Mouse (Mus musculus): Measurements from ENCODE around the gene Olfr24.
"Not testable (repeated sequence)": the region's sequence is repeated elsewhere in the genome, so short reads cannot be mapped to it uniquely, and the experiment has no call there.

Olfr24 gene

DNA sequence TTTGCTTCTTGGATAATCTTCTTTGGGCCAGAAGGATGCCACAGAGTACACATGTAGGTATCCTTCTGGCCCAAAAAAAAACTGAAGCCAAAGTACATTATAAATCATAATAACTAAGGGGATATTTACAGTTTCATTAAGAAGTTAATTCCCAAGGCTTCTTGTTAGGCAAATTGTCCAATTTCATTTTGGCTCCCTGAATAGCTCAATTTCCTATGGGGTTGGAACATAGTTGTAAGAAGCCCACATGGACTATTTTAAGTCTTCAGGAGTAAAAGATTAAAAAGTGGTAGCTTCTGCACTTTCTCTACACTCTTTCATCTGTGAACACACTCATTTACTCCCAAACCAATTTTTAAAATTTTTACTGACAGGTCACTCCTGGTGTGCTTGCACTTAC is at the start of gene Olfr24:
Gene Olfr24 (minus strand): TSS at position 101 of the 400 bp plus-strand sequence.
- DNase-seq (ENCODE audit: low read depth, low spot score): no peak

DNA sequence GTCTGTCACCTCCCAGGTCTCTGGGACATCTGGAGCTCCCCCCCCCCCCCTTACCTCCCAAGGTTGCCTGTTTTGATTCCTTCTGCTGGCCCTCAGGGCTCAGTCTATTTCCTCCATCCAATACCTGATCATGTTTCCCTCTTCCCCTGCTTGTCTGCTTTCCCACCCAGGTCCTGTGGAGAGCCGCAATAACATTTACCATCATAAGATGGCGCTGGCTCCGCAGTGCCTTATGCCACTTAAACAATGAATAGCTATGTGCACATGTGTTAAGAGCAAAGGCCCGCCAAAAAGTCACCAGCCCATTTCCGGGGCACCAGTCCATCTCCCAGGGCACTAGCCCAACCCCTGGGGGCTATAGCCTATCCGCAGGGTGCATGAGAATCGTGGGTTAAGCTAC is 21.5 kb upstream of the Olfr24 start:
- no peak for DNase-seq (ENCODE audit: low read depth, low spot score)

DNA sequence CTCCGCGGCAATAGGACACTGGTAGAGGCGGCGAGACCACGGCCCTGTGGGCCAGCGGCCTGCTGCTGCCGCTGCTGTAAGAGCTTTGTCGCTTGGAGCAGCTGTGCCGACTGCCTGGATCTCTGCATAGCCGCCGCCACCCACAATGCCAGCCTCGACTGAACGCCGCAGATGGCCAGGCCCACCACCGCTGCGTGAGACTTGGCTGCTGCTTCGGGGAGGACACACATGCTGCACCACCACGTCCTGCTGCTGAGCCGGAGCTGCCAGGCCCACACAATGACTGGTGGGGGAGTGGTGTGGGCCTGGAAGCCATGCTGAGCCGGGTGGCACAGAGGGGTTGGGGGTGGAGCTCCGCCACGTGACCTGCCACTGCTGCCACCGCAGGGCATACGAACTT is 15.7 kb upstream of the Olfr24 start:
- DNase-seq (ENCODE audit: low read depth, low spot score): peak; percentile 18

DNA sequence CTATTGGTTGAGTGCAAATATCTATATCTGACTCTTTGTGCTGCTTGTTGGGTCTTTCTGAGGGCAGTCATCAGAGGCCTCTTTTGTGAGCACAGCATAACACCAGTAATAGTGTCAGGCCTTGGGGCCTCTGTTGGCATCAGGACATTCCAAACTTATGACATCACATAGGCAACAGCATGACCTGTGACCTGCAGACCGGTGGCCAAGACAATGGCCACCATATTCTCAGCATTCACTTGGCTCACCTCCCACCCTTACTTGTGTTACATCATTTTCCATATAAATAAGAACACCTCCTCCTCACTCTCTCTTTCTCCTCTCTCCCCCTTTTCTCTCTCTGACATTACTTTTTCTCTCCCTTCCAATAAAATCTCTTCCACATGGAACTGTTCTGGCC is 15.2 kb upstream of the Olfr24 start:
- no peak for DNase-seq (ENCODE audit: low read depth, low spot score)

DNA sequence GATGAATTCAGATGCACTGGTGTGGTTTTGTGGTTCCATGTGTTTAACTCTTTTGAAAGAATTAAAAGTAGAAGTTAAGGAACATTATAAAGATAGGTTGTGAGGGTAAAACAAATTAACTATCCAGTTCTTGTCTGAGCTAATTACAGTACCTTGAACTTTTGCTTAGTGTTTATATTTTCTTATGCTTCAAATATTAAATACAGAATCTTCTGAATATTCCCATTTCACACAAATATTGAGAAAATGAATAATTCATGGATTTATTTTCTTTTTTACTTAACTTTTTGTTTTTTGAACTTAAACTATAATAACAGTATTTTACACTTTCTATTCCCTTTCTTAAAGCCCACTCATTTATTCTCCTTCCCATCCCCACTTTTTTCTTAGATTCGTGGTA is 8.2 kb downstream of the Olfr24 start:
- no peak for DNase-seq (ENCODE audit: low read depth, low spot score)

DNA sequence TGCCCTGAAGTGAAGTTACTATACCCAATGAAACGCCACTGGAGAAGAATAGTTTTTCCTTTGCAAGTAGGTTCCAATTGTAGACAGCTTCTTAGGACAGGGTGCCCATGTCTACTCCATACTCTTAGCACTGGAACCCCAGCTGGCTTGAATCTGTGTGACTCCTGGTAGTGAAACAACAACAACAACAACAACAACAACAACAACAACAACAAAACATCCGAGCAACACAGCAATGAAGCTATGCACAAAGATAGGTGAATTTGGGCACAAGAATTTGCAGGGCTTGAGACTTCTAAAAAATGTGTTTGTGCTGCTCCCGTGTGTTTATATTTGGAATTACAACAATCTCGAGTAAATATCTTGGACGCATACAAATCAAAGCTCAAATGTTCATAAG is 19.2 kb downstream of the Olfr24 start:
- DNase-seq (ENCODE audit: low read depth, low spot score): no peak

DNA sequence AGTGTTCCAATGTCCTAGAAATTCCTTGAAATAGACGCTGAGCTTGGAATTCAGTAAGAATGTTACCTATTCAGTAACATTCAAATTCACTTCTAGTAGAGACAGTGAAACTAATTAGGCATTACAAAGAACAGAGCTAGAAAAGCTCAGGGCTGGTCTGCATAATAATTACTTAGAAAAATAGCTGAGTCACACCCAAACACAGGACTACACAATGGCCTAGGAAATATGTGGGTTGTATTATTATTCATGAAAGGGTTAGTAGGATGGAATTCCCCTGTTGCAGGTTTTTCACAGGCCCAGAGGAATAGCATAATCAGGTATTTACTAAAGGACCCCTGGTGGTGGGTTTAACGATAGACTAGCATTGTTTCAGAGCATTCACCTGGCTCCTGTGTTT is 29.6 kb downstream of the Olfr24 start:
- not testable (repeated sequence) for DNase-seq (ENCODE audit: low read depth, low spot score)

DNA sequence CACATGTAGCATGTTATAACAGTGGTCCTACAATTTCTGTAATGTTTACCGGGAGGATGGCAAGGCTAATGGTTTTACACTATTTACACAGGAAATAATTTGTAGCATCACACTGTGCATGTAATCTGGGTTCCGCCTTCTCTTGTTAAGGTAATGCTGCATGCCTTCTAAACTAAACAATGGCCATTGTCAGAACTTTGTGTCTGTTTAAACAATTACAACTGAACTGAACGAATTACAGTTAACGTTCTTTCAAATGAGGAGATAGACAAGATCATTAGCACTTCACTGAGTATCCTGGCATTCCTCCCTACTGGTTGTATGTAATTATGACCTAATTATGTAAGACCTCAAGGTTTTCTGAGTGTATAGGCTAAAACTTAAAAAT is 41.1 kb downstream of the Olfr24 start:
- DNase-seq (ENCODE audit: low read depth, low spot score): no peak

DNA sequence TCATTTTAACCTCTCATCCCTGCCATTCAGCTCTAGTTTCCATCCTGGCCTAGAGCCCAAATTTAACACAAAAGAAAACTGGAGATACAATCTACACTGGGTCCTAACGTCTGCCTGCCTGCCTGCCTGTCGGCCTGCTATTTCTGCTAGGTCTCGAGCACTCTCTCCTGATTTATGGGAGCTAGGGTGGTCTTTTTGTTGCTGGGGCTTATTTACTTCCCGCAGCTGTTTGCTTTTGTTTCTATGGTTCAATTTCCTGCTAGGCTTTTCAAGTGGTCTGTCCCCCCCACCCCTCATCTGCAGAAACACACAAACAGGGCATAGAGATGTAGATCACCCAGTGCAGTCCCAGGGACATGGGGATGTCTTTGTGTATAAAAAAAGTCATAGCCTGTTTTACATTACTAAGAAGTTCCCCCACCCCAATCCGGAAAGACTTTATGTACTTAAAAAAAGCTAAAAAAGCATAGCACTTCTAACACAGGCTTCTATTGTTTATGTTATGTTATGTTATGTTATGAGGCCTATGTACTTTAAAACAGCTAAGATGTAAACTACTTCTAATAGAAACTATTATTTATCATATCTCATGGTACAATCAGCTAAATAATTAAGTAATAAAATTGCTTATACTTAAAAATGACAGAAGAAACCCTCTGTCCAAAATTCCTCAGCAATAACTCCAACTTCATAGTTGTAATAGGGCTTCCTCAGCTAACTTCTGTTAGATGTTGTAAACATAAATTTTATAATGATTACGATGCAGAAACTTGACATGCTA is 41.7 kb downstream of the Olfr24 start:
- DNase-seq (ENCODE audit: low read depth, low spot score): no peak

DNA sequence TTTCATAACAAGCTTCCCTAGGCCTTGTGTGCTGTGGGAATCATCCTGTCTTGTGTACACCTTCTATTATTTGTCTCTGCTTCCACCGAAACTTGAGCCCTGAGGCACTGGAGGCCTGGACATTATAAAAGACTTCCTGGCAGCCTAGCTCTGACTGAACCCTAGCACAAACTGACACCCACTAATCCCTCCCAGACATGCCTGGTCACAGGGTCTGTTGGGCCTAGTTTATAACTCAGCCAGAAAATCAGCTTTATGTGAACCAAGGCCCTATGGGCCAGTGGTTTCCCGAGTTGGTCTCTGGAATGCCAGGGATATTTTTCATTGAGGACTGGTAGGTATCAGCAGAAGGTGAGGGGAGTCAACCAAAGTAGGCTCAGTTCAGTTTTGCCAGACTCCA is 42.8 kb downstream of the Olfr24 start:
- no peak for DNase-seq (ENCODE audit: low read depth, low spot score)

DNA sequence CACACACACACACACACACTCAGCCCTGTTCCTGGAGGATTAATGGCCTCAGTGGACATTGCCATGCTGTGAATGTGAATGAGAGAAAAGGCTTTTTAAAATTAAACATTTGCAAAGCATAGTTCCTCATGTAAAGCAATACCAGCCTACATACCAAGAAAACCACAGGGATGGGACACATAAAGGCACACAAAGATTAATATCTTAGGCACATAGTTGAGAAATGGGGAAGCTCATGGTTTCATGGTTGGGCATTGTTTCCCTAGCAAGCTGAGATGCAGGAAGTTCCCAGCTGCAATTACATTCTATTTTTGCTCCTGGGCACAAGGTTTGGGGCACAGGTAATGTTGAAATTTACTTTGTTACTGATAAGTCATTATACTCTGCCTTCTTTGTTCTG is 58.2 kb downstream of the Olfr24 start:
- DNase-seq (ENCODE audit: low read depth, low spot score): no peak
